Mouse (Mus musculus): Measurements from ENCODE around the gene Tenm3.

The Tenm3 gene

DNA sequence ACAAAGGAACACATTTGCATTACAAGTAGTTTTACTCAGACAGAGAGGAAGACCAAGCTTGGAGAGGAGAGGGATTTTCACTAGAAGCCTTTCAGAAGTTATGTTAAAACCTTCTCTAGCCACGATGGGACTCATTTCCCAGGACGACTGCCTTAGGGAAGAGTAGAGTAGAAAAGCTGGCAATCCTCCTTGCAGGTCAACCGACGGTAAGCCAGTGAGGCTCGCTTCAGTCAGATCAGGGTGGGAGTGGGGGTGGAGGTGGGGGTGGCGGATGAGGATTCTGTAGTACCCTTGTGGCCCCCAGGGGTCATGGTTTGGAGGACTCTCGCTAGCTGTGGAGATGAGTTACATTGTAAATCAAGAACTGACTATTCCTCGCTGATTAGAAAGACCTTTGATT, 264.6 kb downstream of the Tenm3 start:
- no peak for DNase-seq (ENCODE audit: low read depth)

DNA sequence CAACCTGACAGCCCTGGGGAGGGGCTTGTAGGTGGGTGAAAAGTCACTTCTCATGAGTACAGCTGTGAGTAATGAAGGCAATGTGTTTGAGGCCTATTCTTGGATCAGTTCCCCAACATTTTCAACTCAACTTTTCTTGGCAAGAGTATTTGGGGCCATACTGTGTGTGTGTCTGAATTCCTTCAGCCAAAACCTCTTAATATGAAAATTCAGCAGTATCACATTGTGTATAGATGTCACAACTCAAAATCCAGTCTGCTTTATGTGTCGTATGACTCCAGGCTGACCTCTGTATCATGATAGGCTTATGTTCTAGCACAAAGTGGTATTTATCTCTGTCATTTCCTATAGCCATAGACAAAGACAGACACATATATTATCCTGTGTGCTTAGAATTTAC, 270.8 kb downstream of the Tenm3 start:
- no peak for DNase-seq (ENCODE audit: low read depth)

DNA sequence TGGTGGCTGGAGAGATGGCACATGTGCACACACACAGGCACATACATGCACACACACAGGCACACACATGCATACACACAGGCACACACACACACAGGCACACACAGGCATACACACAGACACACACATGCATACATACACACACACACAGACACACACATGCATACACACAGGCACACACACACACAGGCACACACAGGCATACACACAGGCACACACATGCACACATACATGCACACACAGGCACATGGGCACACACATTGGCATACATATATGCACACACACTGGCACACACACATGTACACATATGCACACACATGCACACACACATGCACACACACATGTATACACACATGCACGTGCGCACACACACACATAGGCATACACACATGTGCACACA, 271.4 kb downstream of the Tenm3 start:
- no peak for DNase-seq (ENCODE audit: low read depth)

DNA sequence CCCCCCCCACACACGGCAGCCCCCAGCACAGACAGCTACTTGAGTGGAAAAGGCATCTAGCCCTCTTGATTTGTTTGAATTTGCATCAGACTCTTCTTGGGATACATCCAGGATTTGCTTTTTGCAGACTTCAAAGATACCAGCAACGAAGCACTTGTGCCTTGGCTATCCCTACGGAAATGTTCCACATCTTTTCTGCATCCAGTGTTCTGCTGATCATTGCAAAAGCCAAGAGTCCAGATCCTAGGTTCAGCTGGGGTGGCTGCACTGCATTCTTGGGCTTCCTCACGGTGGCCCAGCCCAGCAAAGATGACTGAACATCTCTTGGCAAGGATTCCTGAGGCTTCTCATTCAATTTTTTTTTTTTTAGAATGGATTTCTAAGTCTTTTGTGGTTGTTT, 275.1 kb downstream of the Tenm3 start:
- DNase-seq (ENCODE audit: low read depth) = no peak

DNA sequence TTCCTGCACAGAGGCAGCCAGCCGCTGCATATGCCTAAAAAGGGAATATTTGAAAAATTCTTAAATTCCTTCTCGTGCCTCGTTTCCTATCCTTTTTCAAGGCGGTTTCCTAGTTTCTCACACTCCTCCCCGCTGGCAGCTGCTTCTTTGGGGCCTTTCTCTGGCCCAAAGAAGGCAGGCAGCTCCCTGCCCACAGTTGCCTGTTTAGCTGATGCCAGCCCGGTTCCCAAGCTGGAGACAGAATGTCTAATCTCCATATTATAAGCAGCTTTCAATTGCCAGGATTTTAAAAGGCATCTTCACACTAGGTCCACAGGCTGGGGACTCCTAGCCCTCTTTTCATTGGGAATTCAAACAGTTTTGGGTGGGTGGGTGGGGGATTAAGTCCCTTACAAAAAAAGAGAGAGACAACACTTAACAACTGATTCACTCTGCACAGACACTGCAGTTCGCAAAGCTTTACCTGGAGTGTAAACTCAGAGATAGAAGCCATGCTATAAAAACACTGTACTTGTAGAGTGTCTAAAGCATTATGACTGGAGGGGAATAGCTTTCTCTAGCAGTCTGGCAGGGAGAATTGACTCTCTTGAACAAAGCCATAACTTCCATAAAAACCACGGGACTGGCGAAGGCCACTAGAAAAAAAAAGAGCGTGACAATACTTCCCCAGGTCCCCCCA, 275.7 kb downstream of the Tenm3 start:
- DNase-seq (ENCODE audit: low read depth) = no peak

DNA sequence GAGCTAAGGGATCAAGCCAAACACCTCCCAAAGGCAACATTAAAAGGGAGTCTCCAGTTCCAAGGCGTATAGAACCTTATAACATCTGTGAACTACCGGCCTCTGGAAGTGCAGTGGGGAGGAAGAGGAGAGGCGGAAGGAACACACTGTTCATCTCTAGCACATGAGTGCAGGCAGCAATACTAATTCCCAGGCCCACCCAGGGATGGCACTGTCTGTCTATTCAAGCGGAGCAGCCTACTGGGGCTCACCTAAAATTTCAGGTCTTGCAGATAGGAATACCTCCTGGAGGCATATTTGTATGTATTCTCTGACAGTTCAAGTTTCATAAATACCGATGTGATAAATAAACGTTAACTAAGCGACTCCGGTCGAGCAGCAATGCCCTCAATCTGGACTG, 283.5 kb downstream of the Tenm3 start:
- no peak for DNase-seq (ENCODE audit: low read depth)

DNA sequence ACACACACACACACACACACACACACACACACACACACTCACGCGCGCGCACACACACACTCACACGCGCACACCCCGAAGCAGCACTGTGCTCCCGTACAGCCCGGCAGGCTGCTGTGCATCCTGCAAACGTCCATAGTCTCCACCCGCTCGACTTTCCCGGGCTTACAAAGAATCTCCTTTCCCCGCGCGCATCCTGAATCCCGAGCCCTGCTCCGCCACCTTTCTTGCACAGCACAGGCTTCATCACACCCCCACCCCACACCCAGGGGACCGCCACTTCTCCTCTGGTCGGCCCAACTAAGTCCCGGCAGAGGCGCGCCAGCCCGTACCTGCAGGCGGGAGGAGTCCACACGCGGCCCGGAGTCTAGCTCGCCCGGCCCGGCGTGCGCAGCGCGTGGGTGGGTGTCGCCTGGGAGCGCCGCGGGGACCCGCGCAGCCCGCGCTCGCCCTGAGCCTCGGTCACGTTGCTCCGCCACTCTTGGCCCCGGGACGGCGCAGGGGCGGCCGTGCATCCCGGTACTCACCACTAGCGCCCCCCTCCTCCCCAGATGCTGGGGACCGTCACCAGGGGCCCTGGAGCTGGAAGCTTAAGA, 288.1 kb downstream of the Tenm3 start:
- no peak for DNase-seq (ENCODE audit: low read depth)

DNA sequence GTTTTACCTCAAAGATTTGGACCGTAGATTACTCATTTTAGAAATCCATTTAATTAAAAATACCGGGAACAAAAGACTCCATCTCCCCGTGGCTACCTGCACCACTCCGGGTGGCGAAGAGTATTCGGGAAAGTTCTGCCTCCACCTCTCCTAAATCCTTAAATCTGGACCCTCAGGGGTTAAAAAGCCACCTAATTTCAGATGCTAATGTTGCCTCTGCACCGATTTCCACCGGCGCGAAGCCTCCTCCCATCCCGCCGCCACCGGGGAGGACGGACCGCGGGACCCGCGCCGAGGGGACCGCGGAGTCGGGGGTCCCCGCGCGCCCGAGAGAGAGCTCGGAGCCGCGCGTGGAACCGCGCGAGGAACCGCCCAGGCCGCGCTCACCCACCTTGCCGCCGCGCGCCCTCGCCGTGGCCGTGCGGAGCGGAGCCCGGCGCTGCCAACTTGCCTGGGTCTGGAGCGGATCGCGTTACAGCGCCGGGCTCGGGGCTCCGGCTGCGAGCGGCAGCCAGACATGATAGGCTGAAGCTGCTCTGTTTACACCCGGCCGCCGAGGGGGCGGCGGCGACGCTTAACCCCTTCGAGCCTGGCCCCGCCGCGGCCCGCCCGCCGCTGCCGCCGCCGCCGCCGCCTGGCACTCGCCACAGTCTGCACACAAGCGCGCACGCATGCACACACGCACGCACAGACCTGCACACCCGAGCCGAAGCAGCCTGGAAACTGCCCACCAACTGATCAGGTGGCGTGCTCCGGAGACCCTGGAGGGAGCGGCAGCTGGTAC, 288.8 kb downstream of the Tenm3 start:
- no peak for DNase-seq (ENCODE audit: low read depth)

DNA sequence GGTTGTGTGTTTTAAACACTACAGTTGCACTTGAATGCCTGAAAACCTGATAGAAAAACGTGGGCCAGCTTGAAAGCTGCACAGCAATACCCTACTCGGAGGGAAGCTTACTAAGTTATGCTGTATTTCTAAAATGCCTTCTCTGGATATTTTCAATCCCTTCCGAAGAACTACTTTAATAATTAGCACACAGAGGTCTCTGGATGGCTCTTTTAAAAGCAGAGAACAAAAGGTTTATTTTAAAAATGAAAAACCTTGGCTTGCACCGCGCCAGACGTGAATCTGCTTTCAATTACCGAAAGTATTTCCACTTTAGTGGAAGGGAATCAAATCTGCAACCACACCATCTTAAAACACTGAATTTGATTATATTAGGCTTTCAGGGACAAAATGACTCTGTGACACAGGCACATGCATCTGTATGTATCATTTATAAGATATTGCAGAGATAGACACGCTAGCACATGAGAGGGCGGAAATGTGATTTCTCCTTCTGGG, 289.9 kb downstream of the Tenm3 start:
- no peak for DNase-seq (ENCODE audit: low read depth)

DNA sequence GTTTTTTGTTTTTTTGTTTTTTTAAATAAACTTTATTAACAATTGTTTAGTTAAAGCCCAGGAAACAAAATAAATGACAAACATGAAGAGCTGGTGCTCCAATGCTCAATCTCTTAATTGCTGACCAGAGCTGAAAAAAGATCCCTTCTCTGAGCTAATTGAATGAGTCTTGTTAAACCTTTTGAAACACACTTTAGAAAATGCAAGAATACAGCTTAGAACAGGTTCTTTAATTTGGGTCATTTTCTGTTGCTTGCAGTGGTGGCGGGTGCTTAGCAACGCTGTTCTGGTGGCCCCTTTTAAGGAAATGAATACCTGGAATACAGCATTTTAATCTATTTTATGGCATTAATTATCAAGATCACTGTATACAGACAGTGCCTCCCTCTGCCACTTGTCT, 291.4 kb downstream of the Tenm3 start:
- DNase-seq (ENCODE audit: low read depth) = no peak

DNA sequence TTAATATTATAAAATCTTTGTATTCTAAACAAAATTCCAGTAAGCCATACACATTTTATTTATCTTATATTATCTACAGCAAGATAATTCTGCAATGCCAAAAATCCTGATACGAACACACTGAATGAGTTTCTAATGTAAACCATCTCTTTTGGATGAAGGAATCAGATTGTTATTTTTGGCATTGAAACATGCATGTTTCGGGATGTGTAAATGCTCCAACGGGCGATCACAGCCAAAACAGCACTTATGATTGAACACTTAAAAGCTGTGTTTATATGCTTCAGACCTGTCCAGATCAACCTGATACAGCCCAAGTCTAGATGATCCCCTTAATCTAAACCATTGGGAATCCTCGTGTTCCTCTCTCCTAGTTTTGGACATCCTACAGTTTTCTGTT, 292.4 kb downstream of the Tenm3 start:
- no peak for DNase-seq (ENCODE audit: low read depth)

DNA sequence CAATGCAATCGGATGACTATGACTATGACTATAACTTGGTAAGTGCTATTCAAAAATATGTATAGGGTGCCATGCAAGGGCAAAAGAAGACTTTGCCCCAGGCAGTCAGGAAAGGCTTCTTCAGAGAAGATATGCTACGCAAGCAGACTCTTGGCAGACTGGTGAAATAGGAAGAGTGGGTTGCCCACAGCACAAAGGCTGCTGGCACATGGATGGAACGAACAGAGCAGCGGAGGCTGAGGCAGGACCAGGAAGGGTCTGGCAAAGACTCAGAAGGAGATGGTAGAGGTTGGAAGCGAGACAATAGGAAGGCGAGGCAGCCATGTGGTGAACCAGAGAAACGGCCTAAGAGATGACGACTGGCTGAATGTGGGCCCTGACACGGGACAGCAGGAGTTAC, 294.8 kb downstream of the Tenm3 start:
- DNase-seq (ENCODE audit: low read depth) = no peak

DNA sequence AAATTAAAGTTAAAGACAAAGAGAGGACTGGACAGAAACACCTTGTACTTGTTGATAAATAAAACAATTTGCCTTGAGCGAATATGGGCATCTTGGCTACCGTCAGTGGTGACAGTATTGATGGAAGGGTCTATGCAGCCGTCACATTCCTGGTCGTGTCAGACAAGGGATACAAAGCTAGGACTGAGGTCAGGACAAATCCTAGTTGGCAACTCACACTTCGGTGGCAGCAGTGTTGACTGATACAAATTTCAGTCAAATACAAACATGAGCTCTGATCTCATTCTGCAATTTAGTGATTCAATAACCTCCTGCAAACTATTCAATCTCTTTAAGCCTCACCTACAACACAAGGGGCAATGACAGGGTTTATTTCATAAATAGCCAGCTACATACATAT, 298.1 kb downstream of the Tenm3 start:
- DNase-seq (ENCODE audit: low read depth) = no peak

DNA sequence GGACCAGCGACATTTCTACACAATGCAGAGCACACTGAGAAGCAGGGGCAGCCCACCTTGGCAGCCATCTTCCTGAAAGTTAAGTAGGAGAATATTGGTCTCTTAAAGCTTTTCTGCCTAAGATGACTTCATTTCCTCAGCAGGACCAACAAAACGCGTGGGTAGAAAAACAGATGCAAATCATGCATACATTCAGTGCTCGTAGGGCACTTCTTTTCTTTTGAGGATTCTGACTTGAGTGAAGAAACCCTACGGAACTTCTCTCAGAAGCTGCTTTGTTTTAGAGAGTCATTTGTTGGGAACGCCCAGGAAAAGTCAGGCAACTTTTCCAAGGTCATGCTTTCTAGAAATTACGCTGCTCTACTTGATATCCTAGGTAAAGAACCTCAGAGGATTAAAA, 298.9 kb downstream of the Tenm3 start:
- no peak for DNase-seq (ENCODE audit: low read depth)

DNA sequence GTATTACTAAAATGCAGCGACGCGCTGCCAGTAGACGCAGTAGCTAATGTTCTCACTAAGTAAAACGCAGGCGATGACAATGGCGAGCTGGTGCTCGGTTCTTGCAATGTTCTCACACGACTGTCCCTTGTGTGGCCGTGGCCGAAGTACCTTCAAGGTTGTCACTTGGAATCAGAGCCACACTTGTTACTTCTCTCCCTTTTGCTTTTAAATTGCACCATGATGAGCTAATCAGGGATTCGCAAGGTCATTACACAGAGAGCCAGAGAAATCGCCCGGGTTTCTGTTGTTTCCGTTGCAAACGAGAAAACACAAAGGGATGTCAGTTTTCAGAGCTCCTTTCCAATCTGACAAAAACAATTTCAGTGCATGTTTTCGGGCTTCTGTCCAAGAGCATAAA, 301.6 kb downstream of the Tenm3 start:
- no peak for DNase-seq (ENCODE audit: low read depth)

DNA sequence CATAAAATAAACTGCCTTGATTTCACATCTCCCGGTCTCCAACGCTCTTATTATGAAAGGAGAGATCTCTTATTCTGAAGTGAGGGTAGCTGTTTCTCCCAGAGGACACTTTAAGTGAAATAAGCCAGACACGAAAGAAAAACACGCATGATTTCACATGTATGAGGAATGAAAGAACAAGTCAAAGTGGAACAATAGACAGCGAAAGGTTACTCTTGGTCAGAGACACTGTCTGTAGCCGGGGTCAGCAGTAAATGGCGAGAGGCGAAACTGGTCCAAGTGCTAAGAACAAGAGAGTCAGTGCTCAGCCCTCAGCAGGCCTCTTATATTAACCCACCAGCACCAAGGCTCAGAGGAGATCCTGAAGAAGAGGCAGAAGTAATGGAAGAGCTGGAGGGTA, 302.9 kb downstream of the Tenm3 start:
- no peak for DNase-seq (ENCODE audit: low read depth)

DNA sequence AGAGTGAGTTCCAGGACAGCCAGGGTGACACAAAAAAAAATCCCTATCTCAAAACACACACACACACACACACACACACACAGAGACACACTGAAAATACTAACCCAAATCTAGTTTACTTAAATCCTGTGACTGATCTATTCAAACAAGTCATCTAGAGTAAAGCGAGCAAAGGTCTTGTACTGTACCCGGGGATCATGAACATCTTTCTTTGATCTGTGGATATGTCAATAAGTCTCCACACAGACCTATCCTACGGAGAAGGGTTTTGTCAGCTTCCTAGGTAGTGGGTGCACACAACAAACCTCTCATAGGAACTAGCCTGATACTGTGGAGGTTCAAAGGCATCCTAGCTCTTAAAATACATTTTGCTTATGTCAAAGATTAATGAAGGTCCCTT, 307.9 kb downstream of the Tenm3 start:
- DNase-seq (ENCODE audit: low read depth) = no peak

DNA sequence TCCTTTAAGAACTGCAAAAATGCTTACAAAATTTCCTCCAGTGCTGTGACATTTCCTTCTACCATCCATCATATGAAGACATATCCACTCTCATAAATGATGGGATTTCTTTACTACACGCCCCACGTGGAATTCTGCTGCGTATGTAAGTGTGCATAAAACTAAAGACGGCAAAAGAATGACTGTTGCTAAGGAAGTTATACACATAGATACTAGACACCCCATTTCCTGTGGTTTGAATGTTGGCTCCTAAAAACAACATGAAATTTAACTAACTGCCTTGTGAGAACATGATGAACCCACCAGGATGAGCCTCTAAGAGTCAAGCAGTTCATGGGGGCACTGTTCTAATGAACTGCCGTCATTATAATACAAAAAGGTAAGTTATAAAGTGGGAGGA, 312.0 kb downstream of the Tenm3 start:
- no peak for DNase-seq (ENCODE audit: low read depth)

DNA sequence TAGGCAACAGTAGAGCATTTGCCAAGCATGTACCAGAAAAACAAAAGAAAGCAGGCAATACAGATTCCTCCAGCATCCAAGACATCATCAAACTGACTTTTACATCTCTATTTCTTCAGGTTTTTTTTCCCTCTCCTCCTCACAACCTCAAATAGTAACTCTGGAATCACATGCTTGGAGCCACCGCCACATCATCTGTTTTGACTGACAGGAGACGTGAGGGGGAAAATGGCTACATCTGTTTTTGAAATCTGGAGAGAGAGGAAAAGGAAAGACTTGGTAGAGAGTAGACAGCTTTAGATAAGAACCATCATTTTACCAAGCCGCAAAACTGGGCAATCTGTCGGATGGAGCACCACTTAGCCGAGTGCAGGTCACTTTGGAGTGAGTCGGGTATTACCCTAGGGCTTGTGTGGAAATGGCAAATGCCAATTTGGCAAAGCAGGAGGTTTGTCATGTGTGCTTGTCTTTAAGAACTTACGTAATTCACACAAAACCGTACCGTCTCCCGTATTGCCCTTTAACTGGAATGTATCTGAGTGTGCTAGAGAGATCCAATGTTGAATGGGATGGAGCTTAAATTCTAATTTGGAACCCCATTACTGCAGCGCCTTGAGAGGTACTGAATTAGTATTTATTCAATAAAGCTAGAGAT, 312.7 kb downstream of the Tenm3 start:
- DNase-seq (ENCODE audit: low read depth) = no peak

DNA sequence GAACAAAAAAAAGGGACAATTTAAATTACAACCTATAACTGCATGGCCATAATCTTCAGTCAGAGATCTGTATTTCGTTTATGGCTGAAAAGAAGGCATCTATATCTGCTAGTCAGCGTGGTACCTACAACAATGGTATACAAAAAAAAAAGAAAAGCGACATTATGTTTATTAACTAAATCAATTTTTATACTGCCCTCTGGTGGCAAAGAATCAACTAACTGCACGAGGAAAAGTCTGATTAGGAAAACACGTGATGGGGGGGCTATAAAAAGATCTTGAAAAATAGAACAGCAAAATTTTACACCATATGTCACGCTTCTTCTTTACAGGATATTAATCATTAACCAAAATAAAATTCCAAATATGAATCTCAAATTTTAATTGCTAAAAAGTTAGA, 316.3 kb downstream of the Tenm3 start:
- DNase-seq (ENCODE audit: low read depth) = no peak

DNA sequence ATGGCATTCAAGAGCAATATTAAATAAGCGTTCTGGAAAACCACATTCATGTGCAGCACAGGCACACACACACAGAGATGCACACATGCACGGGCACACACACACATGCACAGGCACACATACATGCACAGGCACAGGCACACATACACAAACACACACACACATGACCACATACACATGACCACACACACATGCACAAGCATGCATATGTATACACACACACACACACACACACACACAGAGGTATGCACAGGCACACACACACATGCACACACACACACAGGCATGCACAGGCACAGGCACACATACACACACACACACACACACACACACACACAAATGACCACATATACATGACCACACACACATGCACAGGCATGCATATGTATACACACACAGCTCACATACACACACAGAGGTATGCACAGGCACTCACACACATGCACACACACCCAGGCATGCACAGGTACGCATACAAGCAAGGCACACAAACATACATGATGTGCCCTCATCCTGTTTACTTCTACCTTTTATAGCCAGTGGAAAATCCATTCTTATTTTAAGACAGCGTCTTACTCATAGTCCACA, 321.1 kb downstream of the Tenm3 start:
- DNase-seq (ENCODE audit: low read depth) = no peak

DNA sequence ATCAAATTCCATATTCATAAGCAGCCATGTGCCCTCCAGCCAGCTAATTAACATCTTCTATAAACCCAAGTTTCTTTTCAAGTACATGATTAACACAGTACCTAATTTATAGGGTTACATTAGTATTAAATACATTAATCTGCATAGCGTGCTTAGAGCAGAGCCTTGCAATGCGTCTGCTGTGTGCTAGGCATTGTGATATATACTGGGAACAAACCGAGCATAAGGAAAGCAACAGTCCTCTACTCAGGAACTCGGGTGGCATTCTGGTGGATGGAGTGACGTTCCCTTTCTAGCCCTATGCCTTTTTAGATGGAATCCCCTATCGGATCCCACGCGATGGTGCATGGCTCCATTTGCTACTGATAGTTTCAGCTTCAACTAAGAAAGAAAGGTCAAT, 321.7 kb downstream of the Tenm3 start:
- no peak for DNase-seq (ENCODE audit: low read depth)

DNA sequence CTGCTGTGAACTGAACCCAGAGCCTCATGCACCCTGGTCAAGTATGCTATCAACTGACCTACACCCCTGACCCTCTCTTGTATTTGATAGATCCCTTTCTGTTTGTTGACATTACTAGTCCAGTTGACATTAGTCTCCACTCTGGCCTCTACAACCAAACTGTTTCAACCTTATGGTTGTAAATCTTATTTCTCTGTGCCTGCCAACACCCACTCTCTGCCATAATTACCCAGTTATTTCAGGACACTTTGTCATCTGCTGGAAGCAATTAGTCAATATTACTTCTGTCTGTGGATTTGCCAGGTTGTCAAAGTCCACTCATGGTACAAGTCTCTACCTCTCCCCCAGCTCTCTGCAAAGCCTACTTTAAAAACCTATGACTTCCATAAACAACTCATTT, 326.3 kb downstream of the Tenm3 start:
- no peak for DNase-seq (ENCODE audit: low read depth)

All from c-Kit-positive CD71-positive TER-119-negative erythroid progenitor cells, embryonic 14.5 days (primary cell).